Mouse (Mus musculus) MEL (cell line): Measurements from ENCODE around the gene Irx5. TPM values are rescaled to one million over a fixed set of nuclear protein-coding genes. Genes with fewer than 3 reads are reported as not detected.

ENCODE experiments used
- DNase-seq: peaks from one replicate; pipeline ENCODE4 v3.0.0; 2011; ENCODE audit warnings: low read depth, low spot score
- H3K27ac ChIP-seq: 2 replicates; pipeline ENCODE4 v1.5.1; 2012; ENCODE audit warnings: low read depth, mild to moderate bottlenecking, control low read depth, low read length, moderate library complexity; ENCODE audit not compliant: control insufficient read depth
- H3K27me3 ChIP-seq, 2 experiments: fragments of 150-350 bp in 1 of 2; sonication (generic) in 1 of 2; 2 replicates each; pipeline ENCODE4 v1.6.1; 2012; ENCODE audit warnings: low read length in 2 of 2, mild to moderate bottlenecking in 2 of 2, improper control_type of control experiment in 1 of 2, moderate library complexity in 1 of 2; ENCODE audit not compliant: insufficient read depth in 2 of 2, control insufficient read depth in 1 of 2
- H3K36me3 ChIP-seq, 2 experiments: 2 replicates each; pipeline ENCODE4 v1.6.1; 2012 to 2014; ENCODE audit warnings: low read length in 2 of 2, improper control_type of control experiment in 1 of 2, inconsistent platforms in 1 of 2, mild to moderate bottlenecking in 1 of 2; ENCODE audit not compliant: insufficient read depth in 2 of 2, control insufficient read depth in 1 of 2
- H3K4me1 ChIP-seq, 2 experiments: fragments of 150-350 bp in 1 of 2; sonication (generic) in 1 of 2; 2 replicates each; pipeline ENCODE4 v1.6.1; 2012; ENCODE audit warnings: low read length in 2 of 2, improper control_type of control experiment in 1 of 2, mild to moderate bottlenecking in 1 of 2; ENCODE audit not compliant: insufficient read depth in 2 of 2, control insufficient read depth in 1 of 2
- H3K4me3 ChIP-seq, 2 experiments: fragments of 150-350 bp in 1 of 2; sonication (generic) in 1 of 2; 2 replicates each; pipeline ENCODE4 v1.5.1; 2012; ENCODE audit warnings: low read depth in 2 of 2, low read length in 2 of 2, mild to moderate bottlenecking in 2 of 2, moderate library complexity in 2 of 2, control low read depth in 1 of 2, improper control_type of control experiment in 1 of 2; ENCODE audit not compliant: control insufficient read depth in 1 of 2, insufficient read depth in 1 of 2
- H3K79me2 ChIP-seq: 2 replicates; pipeline ENCODE4 v1.6.1; 2012; ENCODE audit warnings: mild to moderate bottlenecking, low read length, moderate library complexity; ENCODE audit not compliant: control insufficient read depth, poor library complexity, insufficient read depth
- H3K9ac ChIP-seq: 2 replicates; pipeline ENCODE4 v1.6.1; 2012; ENCODE audit warnings: low read depth, mild to moderate bottlenecking, control low read depth, low read length, moderate library complexity; ENCODE audit not compliant: control insufficient read depth, poor library complexity, severe bottlenecking
- H3K9me3 ChIP-seq: fragments of 150-350 bp; sonication (generic); replicated peaks from 2 replicates; pipeline ENCODE4 v1.6.1; 2012; ENCODE audit warnings: mild to moderate bottlenecking, low read length, improper control_type of control experiment, moderate library complexity; ENCODE audit not compliant: insufficient read depth
- BHLHE40 ChIP-seq: IDR thresholded peaks from 2 replicates; pipeline ENCODE4 v1.6.1; 2012; ENCODE audit warnings: low read depth, mild to moderate bottlenecking, inconsistent platforms, low read length, improper control_type of control experiment, borderline replicate concordance
- CHD1 ChIP-seq: IDR thresholded peaks from 2 replicates; pipeline ENCODE4 v1.6.1; 2012; ENCODE audit warnings: low read depth, mild to moderate bottlenecking, inconsistent platforms, low read length, improper control_type of control experiment
- E2F4 ChIP-seq: IDR thresholded peaks from 2 replicates; pipeline ENCODE4 v1.6.1; 2011; ENCODE audit warnings: low read depth, low read length, improper control_type of control experiment, borderline replicate concordance
- ELF1 ChIP-seq: IDR thresholded peaks from 2 replicates; pipeline ENCODE4 v1.6.1; 2014; ENCODE audit warnings: low read depth, mild to moderate bottlenecking, inconsistent platforms, low read length, improper control_type of control experiment, moderate library complexity
- GABPA ChIP-seq: IDR thresholded peaks from 2 replicates; pipeline ENCODE4 v1.6.1; 2012; ENCODE audit warnings: low read depth, mild to moderate bottlenecking, inconsistent platforms, low read length, improper control_type of control experiment, moderate library complexity
- GATA1 ChIP-seq: IDR thresholded peaks from 2 replicates; pipeline ENCODE4 v1.6.1; 2011; ENCODE audit warnings: low read depth, low read length, improper control_type of control experiment
- HCFC1 ChIP-seq: IDR thresholded peaks from 2 replicates; pipeline ENCODE4 v1.6.1; 2012; ENCODE audit warnings: low read depth, mild to moderate bottlenecking, inconsistent platforms, low read length, improper control_type of control experiment, moderate library complexity
- JUND ChIP-seq: IDR thresholded peaks from 2 replicates; pipeline ENCODE4 v1.6.1; 2011; ENCODE audit warnings: low read depth, mild to moderate bottlenecking, improper control_type of control experiment, low read length
- KAT2A ChIP-seq: conservative IDR thresholded peaks from 2 replicates; pipeline ENCODE4 v1.6.1; 2012; ENCODE audit warnings: low read depth, low read length, improper control_type of control experiment, inconsistent platforms
- MAFK ChIP-seq: IDR thresholded peaks from 2 replicates; pipeline ENCODE4 v1.6.1; 2011; ENCODE audit warnings: low read depth, mild to moderate bottlenecking, low read length, improper control_type of control experiment, borderline replicate concordance
- MAZ ChIP-seq: IDR thresholded peaks from 2 replicates; pipeline ENCODE4 v1.6.1; 2012; ENCODE audit warnings: low read depth, mild to moderate bottlenecking, inconsistent platforms, low read length, improper control_type of control experiment
- MEF2A ChIP-seq: IDR thresholded peaks from 2 replicates; pipeline ENCODE4 v1.6.1; 2014; ENCODE audit warnings: low read depth, mild to moderate bottlenecking, inconsistent platforms, low read length, improper control_type of control experiment; ENCODE audit not compliant: poor library complexity, insufficient replicate concordance, severe bottlenecking; ENCODE audit errors: extremely low read depth
- MYC ChIP-seq: IDR thresholded peaks from 2 replicates; pipeline ENCODE4 v1.6.1; 2011; ENCODE audit warnings: low read depth, mild to moderate bottlenecking, low read length, improper control_type of control experiment, moderate library complexity
- NELFE ChIP-seq: IDR thresholded peaks from 2 replicates; pipeline ENCODE4 v1.6.1; 2011; ENCODE audit warnings: low read depth, low read length, improper control_type of control experiment
- NRF1 ChIP-seq: IDR thresholded peaks from 2 replicates; pipeline ENCODE4 v1.6.1; 2014; ENCODE audit warnings: low read depth, mild to moderate bottlenecking, inconsistent platforms, low read length, improper control_type of control experiment, moderate library complexity; ENCODE audit not compliant: poor library complexity, insufficient read depth, severe bottlenecking
- POLR2AphosphoS5 ChIP-seq: IDR thresholded peaks from 2 replicates; pipeline ENCODE4 v1.6.1; 2012; ENCODE audit warnings: low read depth, borderline replicate concordance, mild to moderate bottlenecking, inconsistent platforms, low read length, moderate library complexity, mixed read lengths
- RAD21 ChIP-seq: IDR thresholded peaks from 2 replicates; pipeline ENCODE4 v1.6.1; 2011; ENCODE audit warnings: mild to moderate bottlenecking, low read depth, low read length, improper control_type of control experiment
- SIN3A ChIP-seq: IDR thresholded peaks from 2 replicates; pipeline ENCODE4 v1.6.1; 2012; ENCODE audit warnings: low read length, improper control_type of control experiment, inconsistent platforms
- SMC3 ChIP-seq: IDR thresholded peaks from 2 replicates; pipeline ENCODE4 v1.6.1; 2011; ENCODE audit warnings: low read depth, low read length, improper control_type of control experiment
- TAL1 ChIP-seq: IDR thresholded peaks from 2 replicates; pipeline ENCODE4 v1.6.1; 2012; ENCODE audit warnings: mild to moderate bottlenecking, inconsistent platforms, low read length, moderate library complexity, mixed read lengths
- TBP ChIP-seq: IDR thresholded peaks from 2 replicates; pipeline ENCODE4 v1.8.0; 2011; ENCODE audit warnings: low read depth, low read length, improper control_type of control experiment
- USF1 ChIP-seq: IDR thresholded peaks from 2 replicates; pipeline ENCODE4 v1.6.1; 2014; ENCODE audit warnings: low read depth, mild to moderate bottlenecking, inconsistent platforms, low read length, improper control_type of control experiment, moderate library complexity
- ZC3H11A ChIP-seq: IDR thresholded peaks from 2 replicates; pipeline ENCODE4 v1.6.1; 2012; ENCODE audit warnings: low read depth, mild to moderate bottlenecking, inconsistent platforms, low read length, improper control_type of control experiment
- ZNF384 ChIP-seq: IDR thresholded peaks from 2 replicates; pipeline ENCODE4 v1.6.1; 2012; ENCODE audit warnings: low read depth, mild to moderate bottlenecking, inconsistent platforms, low read length, improper control_type of control experiment
- polyA plus RNA-seq, 2 experiments: library from polyadenylated mRNA; stranded (reverse) in 1 of 2; unstranded in 1 of 2; fragments of >175 nt in 1 of 2; fragments of >200 nt in 1 of 2; gene quantifications; 2 replicates each; pipeline versions ENCODE4 v1.2.1 to v1.2.4; 2012; ENCODE audit warnings: low replicate concordance in 2 of 2, low read depth in 1 of 2; ENCODE audit not compliant: insufficient read length in 2 of 2, insufficient read depth in 1 of 2, missing spikeins in 1 of 2
- total RNA-seq: library from RNA; depleted of rRNA; stranded (reverse); fragments of 300-350 nt; gene quantifications from 2 replicates; pipeline ENCODE4 v1.2.3, GENCODE M21; 2012

Irx5 gene
- total and polyA plus RNA-seq, 3 experiments = 0.15 to 0.43 TPM; not detected in 1

DNA sequence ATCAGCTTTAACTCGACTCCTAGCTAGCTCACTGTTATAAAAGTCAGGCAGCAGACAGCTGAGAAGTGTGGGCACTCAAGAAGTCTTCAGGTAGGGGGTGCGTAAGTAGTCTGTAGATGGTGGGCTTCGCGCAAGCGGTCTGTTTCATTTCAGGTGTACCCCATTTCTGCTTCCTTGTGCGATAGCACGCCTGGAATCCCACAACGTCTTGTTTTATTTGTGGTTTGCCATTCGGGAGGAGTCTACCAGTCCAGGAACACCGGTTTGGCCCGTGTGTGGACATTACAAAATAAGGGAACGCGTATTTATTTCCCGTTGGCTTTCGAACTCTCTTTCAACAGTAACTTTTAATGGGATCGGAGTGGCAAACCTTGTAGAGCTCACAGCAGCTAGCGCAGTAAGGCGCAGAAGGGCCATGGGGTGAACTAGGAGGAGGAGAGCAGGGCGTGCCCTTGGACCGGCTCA lies 7.4 kb downstream of the Irx5 start:
- no peaks in the 10 kb centered on the region for H3K27me3 ChIP-seq
- H3K4me3 ChIP-seq = no peak overlapping the region
- no peaks in the 10 kb centered on the region for H3K79me2 ChIP-seq
- no peaks in the 10 kb centered on the region for H3K4me1 ChIP-seq
- H3K36me3 ChIP-seq = no peaks in the 10 kb centered on the region
- no peak overlapping the region for H3K27ac ChIP-seq
- DNase-seq = no peak
- H3K9me3 ChIP-seq = no peaks in the 10 kb centered on the region
- TF ChIP-seq SIN3A (no peak), RAD21 (no peak), NELFE (no peak), GATA1 (no peak), ZNF384 (no peak)
- TF ChIP-seq, all 39 proteins: peak for 0
- H3K9ac ChIP-seq = no peak overlapping the region

GRCm38 (mm10) chr8:92365241-92365943 lies 8.0 kb downstream of the Irx5 start:
- Histone ChIP-seq H3K9me3 (no peaks in the 10 kb centered on the region), H3K79me2 (no peaks in the 10 kb centered on the region), H3K27ac (no peak overlapping the region), H3K27me3 (no peaks in the 10 kb centered on the region), H3K9ac (no peak overlapping the region), H3K36me3 (no peaks in the 10 kb centered on the region), H3K4me1 (no peaks in the 10 kb centered on the region), H3K4me3 (no peak overlapping the region)
- DNase-seq = no peak
- no peak for TF ChIP-seq GABPA
- TF ChIP-seq KAT2A = no peak
- TF ChIP-seq MAFK = no peak
- TF ChIP-seq CHD1 = no peak
- no peak for TF ChIP-seq HCFC1
- no peak for TF ChIP-seq POLR2AphosphoS5
- no peak for TF ChIP-seq ZC3H11A
- TF ChIP-seq TAL1 = no peak
- TF ChIP-seq JUND = no peak
- TF ChIP-seq NRF1 = no peak
- no peak for TF ChIP-seq SMC3
- TF ChIP-seq MEF2A = no peak
- no peak for TF ChIP-seq MAZ
- TF ChIP-seq NELFE = no peak
- TF ChIP-seq MYC = no peak
- no peak for TF ChIP-seq TBP
- no peak for TF ChIP-seq BHLHE40
- no peak for TF ChIP-seq USF1
- TF ChIP-seq E2F4 = no peak
- TF ChIP-seq ELF1 = no peak
